Mouse (Mus musculus) E14TG2a.4 (cell line): ENCODE measurements at regions not wholly inside any gene's neighbourhood (a gene's known extent, or its start where the extent isn't known, plus 50 kb on each side); places are given as distances from the start of the nearest gene placed in this dataset.

ENCODE experiments used
- H3K27me3 ChIP-seq: 2 replicates; pipeline ENCODE4 v1.6.1; 2014; ENCODE audit warnings: low read length, control low read depth; ENCODE audit not compliant: insufficient read depth
- H3K36me3 ChIP-seq: 2 replicates; pipeline ENCODE4 v1.6.1; 2014; ENCODE audit warnings: low read length, control low read depth; ENCODE audit not compliant: insufficient read depth
- H3K4me1 ChIP-seq: replicated peaks from 2 replicates; pipeline ENCODE4 v1.6.1; 2014; ENCODE audit warnings: low read depth, low read length, control low read depth
- H3K4me3 ChIP-seq: replicated peaks from 2 replicates; pipeline ENCODE4 v1.5.1; 2014; ENCODE audit warnings: mild to moderate bottlenecking, low read length
- H3K9me3 ChIP-seq: 2 replicates; pipeline ENCODE4 v1.6.1; 2014; ENCODE audit warnings: low read length, control low read depth
- CTCF ChIP-seq: conservative IDR thresholded peaks from 2 replicates; pipeline ENCODE4 v1.5.1; 2014; ENCODE audit warnings: low read length
- NANOG ChIP-seq: IDR thresholded peaks from 2 replicates; pipeline ENCODE4 v1.6.1; 2014; ENCODE audit warnings: borderline replicate concordance, low read length, mixed read lengths
- POU5F1 ChIP-seq: IDR thresholded peaks from 2 replicates; pipeline ENCODE4 v1.6.1; 2014; ENCODE audit warnings: low read length, borderline replicate concordance

- Histone ChIP-seq H3K27me3 (no peaks in the 10 kb centered on the region), H3K9me3 (no peaks in the 10 kb centered on the region), H3K4me3 (no peak overlapping the region), H3K36me3 (no peaks in the 10 kb centered on the region), H3K4me1 (no peaks in the 10 kb centered on the region)
- TF ChIP-seq POU5F1 (no peak), CTCF (no peak), NANOG (no peak)
Measured at GRCm38 (mm10) chr12:9857990-9858389, 288.1 kb downstream of the Osr1 start.

DNA sequence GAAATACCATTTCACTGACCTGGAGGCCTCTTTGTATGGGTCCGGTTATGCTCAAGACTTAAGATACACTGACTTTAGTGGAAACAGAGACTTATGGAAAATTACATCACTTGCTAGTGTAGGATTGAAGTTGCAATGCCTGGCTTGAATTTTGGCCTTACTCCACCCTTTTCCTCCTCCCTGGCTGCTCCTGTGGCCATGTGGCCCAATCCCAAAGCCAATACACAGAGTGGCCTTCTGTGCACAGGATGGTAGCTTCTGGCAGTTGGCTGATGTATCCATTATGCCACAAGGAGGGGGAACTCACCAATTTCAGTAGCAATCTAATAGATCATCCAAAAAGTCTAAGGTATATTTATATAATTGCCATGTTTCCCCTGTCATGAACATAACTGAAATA lies 292.4 kb downstream of the Osr1 start:
- Histone ChIP-seq H3K4me1 (no peaks in the 10 kb centered on the region), H3K27me3 (no peaks in the 10 kb centered on the region), H3K9me3 (no peaks in the 10 kb centered on the region), H3K4me3 (no peak overlapping the region), H3K36me3 (no peaks in the 10 kb centered on the region)
- TF ChIP-seq CTCF = no peak
- no peak for TF ChIP-seq POU5F1
- TF ChIP-seq NANOG = no peak

GRCm38 (mm10) chr12:9872236-9872635 lies 302.3 kb downstream of the Osr1 start:
- H3K4me3 ChIP-seq = no peak overlapping the region
- H3K36me3 ChIP-seq = no peaks in the 10 kb centered on the region
- TF ChIP-seq POU5F1 = no peak
- no peak for TF ChIP-seq NANOG
- TF ChIP-seq CTCF = no peak
- H3K9me3 ChIP-seq = no peaks in the 10 kb centered on the region
- H3K4me1 ChIP-seq = no peaks in the 10 kb centered on the region
- no peaks in the 10 kb centered on the region for H3K27me3 ChIP-seq

GRCm38 (mm10) chr12:9873214-9873613 lies 303.3 kb downstream of the Osr1 start:
- Histone ChIP-seq H3K9me3 (no peaks in the 10 kb centered on the region), H3K4me3 (no peak overlapping the region), H3K4me1 (no peaks in the 10 kb centered on the region), H3K27me3 (no peaks in the 10 kb centered on the region), H3K36me3 (no peaks in the 10 kb centered on the region)
- TF ChIP-seq NANOG (no peak), POU5F1 (no peak), CTCF (no peak)

DNA sequence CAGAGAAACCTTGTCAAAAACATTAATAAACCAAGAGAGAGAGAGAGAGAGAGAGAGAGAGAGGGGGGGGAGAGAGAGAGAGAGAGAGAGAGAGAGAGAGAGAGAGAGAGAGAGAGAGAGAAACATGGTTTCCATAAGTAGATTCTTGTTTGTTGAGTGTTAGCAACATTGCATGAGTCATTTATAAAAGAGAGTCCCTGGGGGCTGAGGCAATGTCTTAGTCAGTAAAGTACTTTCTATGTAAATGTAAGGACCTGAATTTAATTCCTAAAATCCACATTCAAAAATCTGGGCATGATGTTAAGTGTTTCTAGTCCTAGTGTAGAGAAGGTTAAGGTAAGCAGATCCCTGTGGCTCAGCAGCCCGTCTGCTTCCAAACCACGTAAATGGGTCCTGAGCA lies 304.9 kb downstream of the Osr1 start:
- Histone ChIP-seq H3K27me3 (no peaks in the 10 kb centered on the region), H3K9me3 (no peaks in the 10 kb centered on the region), H3K36me3 (no peaks in the 10 kb centered on the region), H3K4me3 (no peak overlapping the region), H3K4me1 (no peaks in the 10 kb centered on the region)
- TF ChIP-seq POU5F1 = no peak
- TF ChIP-seq NANOG = no peak
- no peak for TF ChIP-seq CTCF

DNA sequence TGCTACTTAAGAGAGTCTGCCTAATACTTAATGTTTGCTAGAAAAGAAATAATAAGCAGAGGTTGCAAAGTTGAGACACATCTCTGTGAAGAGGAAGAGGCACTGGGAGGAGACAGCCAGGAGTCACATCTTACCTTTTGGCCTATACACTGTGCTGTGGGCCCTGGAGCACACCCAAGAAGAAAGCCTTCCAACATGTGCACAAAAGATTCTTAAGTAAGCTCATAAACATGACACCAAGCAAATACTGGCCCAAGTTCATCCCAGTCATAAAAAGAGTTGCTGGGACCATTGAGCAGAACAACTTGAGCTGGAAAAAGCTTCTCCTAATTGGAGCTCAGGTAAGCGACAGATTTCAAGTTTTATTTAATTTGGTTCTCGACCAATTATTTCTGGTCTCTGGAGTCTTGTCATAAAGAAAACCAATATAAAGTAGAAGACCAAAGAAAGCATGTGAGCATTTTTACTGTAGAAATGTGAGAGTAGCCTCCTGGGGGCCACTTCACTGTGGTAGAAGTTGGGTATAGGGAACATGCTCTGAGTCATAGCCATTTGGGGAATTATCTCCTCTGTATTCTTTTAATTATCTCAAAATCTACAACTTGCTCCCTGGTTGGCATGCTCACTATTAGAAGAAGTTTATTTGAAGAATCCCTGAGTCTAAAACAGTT lies 312.2 kb downstream of the Osr1 start:
- Histone ChIP-seq H3K27me3 (no peaks in the 10 kb centered on the region), H3K36me3 (no peaks in the 10 kb centered on the region), H3K4me1 (no peaks in the 10 kb centered on the region), H3K9me3 (no peaks in the 10 kb centered on the region), H3K4me3 (no peak overlapping the region)
- no peak for TF ChIP-seq NANOG
- TF ChIP-seq POU5F1 = no peak
- TF ChIP-seq CTCF = no peak

- H3K27me3 ChIP-seq = no peaks in the 10 kb centered on the region
- H3K4me3 ChIP-seq = no peak overlapping the region
- H3K36me3 ChIP-seq = no peaks in the 10 kb centered on the region
- no peaks in the 10 kb centered on the region for H3K4me1 ChIP-seq
- no peaks in the 10 kb centered on the region for H3K9me3 ChIP-seq
- TF ChIP-seq CTCF = no peak
- no peak for TF ChIP-seq NANOG
- TF ChIP-seq POU5F1 = no peak
Measured at GRCm38 (mm10) chr12:9883037-9883730, 313.3 kb downstream of the Osr1 start.

DNA sequence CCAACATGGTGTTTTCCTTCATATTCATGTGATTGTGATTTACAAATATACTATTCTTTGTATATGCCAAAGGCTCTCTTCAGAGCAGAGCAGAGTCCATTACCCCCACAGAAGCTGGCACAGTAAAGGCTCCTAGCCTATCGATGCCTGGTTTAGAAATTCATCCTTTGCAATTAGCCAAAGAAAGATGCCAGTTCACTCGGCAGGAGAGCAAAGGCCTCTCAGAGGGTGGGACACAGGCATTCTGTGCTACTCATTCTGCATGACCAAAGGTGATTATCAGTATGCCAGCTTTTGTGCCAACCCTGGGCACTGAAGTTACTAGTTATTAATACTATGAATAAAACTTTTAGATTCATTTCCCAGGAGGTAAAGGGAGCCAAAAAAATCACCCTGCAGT lies 324.6 kb downstream of the Osr1 start:
- no peaks in the 10 kb centered on the region for H3K4me1 ChIP-seq

More for the DNA sequence above, 324.6 kb downstream of the Osr1 start:
- Histone ChIP-seq H3K9me3 (peaks cover 11% of the 10 kb centered on the region; the same call in 1 of the 2 replicates), H3K36me3 (no peaks in the 10 kb centered on the region), H3K27me3 (no peaks in the 10 kb centered on the region), H3K4me3 (no peak overlapping the region)
- no peak for TF ChIP-seq CTCF
- TF ChIP-seq POU5F1 = no peak
- TF ChIP-seq NANOG = no peak
